Mouse (Mus musculus): ENCODE data around the gene Mtmr14. TPM values are rescaled to one million over a fixed set of nuclear protein-coding genes. Genes with fewer than 3 reads are reported as not detected.

Gene Mtmr14
- polyA plus RNA-seq, 1 experiment from 2014 or later: 20.8 TPM

DNA sequence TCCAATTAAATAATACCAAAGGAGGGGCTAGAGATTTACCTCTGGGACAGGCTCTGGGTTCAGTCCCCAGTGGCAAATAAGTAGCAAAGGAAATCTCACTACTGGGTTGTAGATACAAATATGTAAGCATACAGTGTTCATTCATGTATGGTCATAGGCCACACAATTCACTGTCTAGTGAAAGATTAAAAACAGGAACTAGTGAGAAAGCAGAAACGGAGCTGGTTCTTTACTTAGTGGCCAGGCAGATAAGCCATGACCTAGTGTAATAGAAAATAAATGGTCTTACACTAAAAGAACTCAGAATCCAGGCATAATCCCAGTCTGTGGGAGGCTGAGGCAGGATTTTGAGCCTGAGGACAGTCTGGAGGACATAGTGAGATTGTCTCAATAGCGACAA is 7.9 kb downstream of the Mtmr14 start:
- Histone ChIP-seq H3K27me3 (no peaks in the 10 kb centered on the region), H3K36me3 (peaks cover 23% of the 10 kb centered on the region), H3K9ac (no peak overlapping the region), H3K27ac (no peak overlapping the region), H3K4me3 (no peak overlapping the region), H3K4me1 (replicated peaks) (no peaks in the 10 kb centered on the region), H3K9me3 (replicated peaks) (no peaks in the 10 kb centered on the region), H3K4me2 (no peak overlapping the region)
- 85% methylated on average over 2 of the region's 2 CpGs for WGBS
- ATAC-seq (replicated peaks; ENCODE audit: insufficient number of reproducible peaks, insufficient read depth, low FRiP score, low read depth): no peak

DNA sequence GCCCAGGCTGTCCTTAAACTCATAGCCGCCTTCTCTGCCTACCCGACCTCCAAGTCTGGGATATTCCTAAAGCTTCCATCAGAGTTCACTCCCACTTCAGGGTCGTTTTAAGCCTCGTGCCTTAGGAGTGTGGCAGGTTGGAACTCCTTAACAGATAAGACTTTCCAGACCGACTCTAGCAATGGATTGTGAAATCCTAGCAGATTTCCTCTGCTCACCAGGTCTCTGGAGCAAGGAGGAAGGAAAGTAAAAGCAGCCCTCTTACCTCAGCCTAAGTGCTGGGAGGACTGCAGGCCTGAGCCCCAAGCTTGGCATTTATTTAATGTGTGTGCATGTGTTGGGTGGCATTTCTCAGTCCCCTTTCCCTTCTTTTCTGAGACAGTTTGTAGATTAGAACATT is 13.1 kb downstream of the Mtmr14 start:
- no peak overlapping the region for H3K27ac ChIP-seq
- H3K9ac ChIP-seq: no peak overlapping the region
- 0 out of 2 replicates have a peak, but pooled peaks cover 4% of the 10 kb centered on the region for H3K4me1 ChIP-seq (replicated peaks)
- H3K4me2 ChIP-seq: no peak overlapping the region
- WGBS: 70% methylated on average over 5 of the region's 5 CpGs
- ATAC-seq (replicated peaks; ENCODE audit: insufficient number of reproducible peaks, insufficient read depth, low FRiP score, low read depth): no peak
- H3K36me3 ChIP-seq: peaks cover 33% of the 10 kb centered on the region; the same call in 1 of the 2 replicates
- no peaks in the 10 kb centered on the region for H3K9me3 ChIP-seq (replicated peaks)
- H3K27me3 ChIP-seq: no peaks in the 10 kb centered on the region
- H3K4me3 ChIP-seq: no peak overlapping the region

DNA sequence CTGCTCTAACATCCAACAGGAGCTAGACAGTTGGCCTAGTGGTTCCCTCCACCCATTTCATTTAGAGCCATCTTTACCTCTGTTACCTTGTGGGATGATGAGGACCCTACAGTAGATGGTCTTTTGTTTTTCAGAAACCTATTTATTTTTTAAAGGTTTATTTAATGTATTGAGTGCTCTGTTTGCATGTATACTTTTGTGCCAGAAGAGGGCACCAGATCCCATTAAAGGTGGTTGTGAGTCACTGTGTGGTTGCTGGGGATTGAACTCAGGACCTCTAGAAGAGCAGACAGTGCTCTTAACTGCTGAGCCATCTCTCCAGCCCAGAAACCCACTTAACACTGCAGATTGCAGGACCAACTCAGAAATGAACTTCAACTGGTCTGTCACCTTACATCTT is 14.3 kb downstream of the Mtmr14 start:
- ATAC-seq (replicated peaks; ENCODE audit: insufficient number of reproducible peaks, insufficient read depth, low FRiP score, low read depth): no peak
- H3K4me3 ChIP-seq: no peak overlapping the region
- no peaks in the 10 kb centered on the region for H3K9me3 ChIP-seq (replicated peaks)
- H3K4me1 ChIP-seq (replicated peaks): 0 out of 2 replicates have a peak, but pooled peaks cover 5% of the 10 kb centered on the region
- no peak overlapping the region for H3K4me2 ChIP-seq
- H3K36me3 ChIP-seq: peaks cover 40% of the 10 kb centered on the region
- no peak overlapping the region for H3K9ac ChIP-seq
- H3K27ac ChIP-seq: no peak overlapping the region
- H3K27me3 ChIP-seq: no peaks in the 10 kb centered on the region

DNA sequence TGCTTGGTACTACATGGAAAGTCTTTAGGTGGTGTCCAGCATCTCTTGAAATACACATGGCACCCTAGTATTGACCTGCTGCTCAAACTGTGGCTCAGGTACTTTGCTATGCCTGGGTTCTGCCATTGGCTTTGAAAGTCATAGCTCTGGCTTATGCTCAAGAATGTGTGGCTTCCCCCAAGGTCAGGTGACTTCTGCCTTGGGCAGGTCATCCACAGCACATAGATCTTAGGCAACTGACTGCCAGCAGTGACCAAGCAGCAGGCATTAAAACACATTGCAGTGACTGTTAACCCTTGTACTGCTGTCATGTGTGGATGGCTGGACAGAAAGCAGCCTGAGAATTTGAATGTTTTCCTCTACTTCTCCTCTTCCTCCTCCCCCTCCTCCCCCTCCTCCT is 17.3 kb downstream of the Mtmr14 start:
- Histone ChIP-seq H3K9ac (no peak overlapping the region), H3K27me3 (no peaks in the 10 kb centered on the region), H3K4me3 (no peak overlapping the region), H3K9me3 (replicated peaks) (no peaks in the 10 kb centered on the region), H3K36me3 (peaks cover 59% of the 10 kb centered on the region), H3K4me1 (replicated peaks) (0 out of 2 replicates have a peak, but pooled peaks cover 5% of the 10 kb centered on the region), H3K27ac (no peak overlapping the region), H3K4me2 (no peak overlapping the region)
- no peak for ATAC-seq (replicated peaks; ENCODE audit: insufficient number of reproducible peaks, insufficient read depth, low FRiP score, low read depth)

DNA sequence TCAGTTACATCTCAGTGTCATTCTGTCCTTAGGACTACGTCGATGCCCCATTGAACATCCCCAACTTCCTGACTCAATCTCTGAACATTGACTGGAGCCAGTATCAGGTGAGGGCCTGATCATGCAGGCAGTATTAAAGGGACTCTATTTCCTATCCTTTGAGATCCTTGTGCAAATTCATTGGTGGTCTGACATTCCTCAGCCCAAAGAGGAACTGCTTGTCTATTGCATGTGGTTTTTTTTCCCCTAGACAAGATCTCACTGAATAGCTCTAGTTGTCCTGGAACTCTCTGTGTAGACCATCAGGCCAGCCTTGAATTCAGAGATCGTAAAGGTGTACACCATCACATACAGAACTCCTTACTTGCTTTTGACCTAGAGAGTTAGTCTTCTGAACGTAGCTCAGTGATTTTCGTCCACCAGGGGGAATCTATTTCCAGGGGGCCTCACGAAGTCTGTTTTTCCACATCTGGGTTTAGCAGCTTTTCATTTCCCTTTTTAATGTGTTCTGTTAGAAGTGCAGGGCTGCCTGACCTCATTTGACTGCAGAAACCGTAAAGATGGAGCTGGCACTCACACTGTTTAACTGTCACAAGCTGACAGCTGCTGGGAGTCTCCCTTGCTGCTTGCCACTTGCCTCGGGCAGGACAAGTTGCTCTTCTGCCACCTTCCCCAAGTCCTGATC is 23.7 kb downstream of the Mtmr14 start:
- 82% methylated on average over 8 of the region's 8 CpGs for WGBS
- Histone ChIP-seq H3K4me2 (no peak overlapping the region), H3K27me3 (no peaks in the 10 kb centered on the region), H3K4me3 (no peak overlapping the region), H3K27ac (no peak overlapping the region), H3K4me1 (replicated peaks) (no peaks in the 10 kb centered on the region), H3K9me3 (replicated peaks) (no peaks in the 10 kb centered on the region), H3K36me3 (peaks cover 67% of the 10 kb centered on the region), H3K9ac (no peak overlapping the region)
- ATAC-seq (replicated peaks; ENCODE audit: insufficient number of reproducible peaks, insufficient read depth, low FRiP score, low read depth): no peak

DNA sequence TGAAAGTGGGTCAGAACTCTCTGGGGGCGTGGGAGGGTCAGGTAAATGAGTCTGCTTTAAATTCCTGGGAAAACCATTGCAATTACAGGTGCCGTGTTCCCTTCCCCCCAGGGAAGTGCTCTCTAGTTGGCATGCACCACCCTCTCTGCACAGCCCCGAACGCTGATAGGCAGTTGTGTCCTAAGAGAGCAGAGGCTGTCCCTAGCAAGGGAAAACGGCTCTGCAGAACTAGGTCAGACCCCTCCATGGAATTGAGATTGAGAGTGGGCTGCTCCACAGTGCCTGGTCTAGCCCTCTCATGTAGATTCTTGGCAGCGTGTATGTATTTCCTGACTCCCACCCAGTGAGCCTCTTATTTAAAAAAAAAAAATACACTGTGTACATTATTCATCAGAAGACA is 25.9 kb downstream of the Mtmr14 start:
- Histone ChIP-seq H3K9me3 (replicated peaks) (no peaks in the 10 kb centered on the region), H3K27ac (no peak overlapping the region), H3K4me2 (no peak overlapping the region), H3K27me3 (no peaks in the 10 kb centered on the region), H3K36me3 (peaks cover 60% of the 10 kb centered on the region), H3K9ac (no peak overlapping the region), H3K4me3 (no peak overlapping the region), H3K4me1 (replicated peaks) (no peaks in the 10 kb centered on the region)
- no peak for ATAC-seq (replicated peaks; ENCODE audit: insufficient number of reproducible peaks, insufficient read depth, low FRiP score, low read depth)
- WGBS: 86% methylated on average over 6 of the region's 6 CpGs

DNA sequence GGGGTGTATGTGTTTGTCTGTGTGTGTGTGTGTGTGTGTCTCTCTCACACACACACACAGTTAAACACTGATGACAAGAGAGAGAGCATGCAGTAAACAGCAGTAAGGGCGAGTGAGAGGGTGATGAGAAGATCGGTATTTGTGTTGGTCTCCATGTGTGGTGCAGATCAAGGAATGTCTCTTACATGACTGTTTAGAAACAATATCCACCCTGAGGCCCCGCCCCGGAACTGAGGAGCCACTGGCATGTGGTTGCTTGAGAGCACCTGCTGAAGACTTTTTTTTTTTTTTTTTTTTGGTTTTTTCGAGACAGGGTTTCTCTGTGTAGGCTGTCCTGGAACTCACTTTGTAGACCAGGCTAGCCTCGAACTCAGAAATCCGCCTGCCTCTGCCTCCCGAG is 26.8 kb downstream of the Mtmr14 start:
- Histone ChIP-seq H3K36me3 (peaks cover 62% of the 10 kb centered on the region), H3K9ac (no peak overlapping the region), H3K27ac (no peak overlapping the region), H3K27me3 (no peaks in the 10 kb centered on the region), H3K4me3 (no peak overlapping the region), H3K9me3 (replicated peaks) (no peaks in the 10 kb centered on the region), H3K4me1 (replicated peaks) (no peaks in the 10 kb centered on the region), H3K4me2 (no peak overlapping the region)
- WGBS: 90% methylated on average over 8 of the region's 8 CpGs
- ATAC-seq (replicated peaks; ENCODE audit: insufficient number of reproducible peaks, insufficient read depth, low FRiP score, low read depth): no peak

DNA sequence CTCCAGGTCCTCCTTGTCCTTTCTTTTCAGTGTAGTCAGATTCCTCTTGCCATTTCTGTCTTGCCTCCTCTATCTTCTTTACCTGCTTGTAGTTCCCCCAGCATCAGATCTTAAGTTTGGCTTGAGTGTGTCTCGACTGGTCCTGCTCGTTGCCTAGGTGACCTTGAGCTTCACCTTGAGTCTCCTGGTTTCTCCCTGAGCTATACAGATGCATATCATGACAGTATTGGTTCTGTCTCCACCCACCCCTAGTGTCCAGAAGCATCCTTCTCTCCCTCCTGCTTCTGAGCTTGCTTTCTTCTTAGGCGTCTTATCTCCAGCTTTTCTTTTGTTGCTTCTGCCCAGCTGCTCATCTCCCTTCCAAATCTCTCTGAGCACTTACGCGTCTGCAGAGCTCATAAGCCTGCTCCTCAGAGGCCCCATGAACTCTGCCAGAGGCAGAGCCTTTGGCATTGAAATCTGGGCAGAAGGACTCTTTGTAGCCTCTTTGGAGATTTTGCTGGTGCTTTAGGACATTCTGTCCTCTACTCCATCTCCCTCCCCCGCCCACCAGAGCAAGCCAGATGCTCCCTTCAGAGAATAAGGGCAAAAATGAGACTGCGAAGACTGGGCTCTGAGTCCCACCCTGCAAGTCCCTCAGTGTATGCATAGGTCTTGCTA is 29.5 kb downstream of the Mtmr14 start:
- Histone ChIP-seq H3K4me3 (no peak overlapping the region), H3K4me2 (no peak overlapping the region), H3K9ac (no peak overlapping the region), H3K27me3 (no peaks in the 10 kb centered on the region), H3K36me3 (peaks cover 61% of the 10 kb centered on the region), H3K9me3 (replicated peaks) (no peaks in the 10 kb centered on the region), H3K4me1 (replicated peaks) (no peaks in the 10 kb centered on the region), H3K27ac (no peak overlapping the region)
- ATAC-seq (replicated peaks; ENCODE audit: insufficient number of reproducible peaks, insufficient read depth, low FRiP score, low read depth): no peak
- WGBS: 66% methylated on average over 7 of the region's 7 CpGs

DNA sequence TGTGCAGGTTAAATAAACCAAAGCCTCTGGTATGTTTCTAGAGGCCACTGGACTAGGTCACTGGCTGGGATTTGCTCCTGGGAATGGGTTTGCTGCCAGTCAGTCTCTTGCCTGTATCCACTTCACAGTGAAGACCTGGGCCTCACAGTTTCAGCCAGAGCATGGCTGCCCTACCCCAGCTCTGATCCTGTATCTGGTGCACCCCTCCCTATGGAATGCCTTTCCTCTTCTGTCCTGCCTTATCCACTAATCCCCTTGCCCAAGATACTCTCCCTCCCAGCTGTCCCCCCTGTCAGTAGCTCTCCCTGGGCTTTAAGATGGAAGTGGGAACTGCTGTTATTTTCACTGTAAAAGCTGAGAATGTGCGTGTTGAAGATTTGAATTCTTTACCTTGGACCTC is 30.3 kb downstream of the Mtmr14 start:
- H3K36me3 ChIP-seq: peaks cover 57% of the 10 kb centered on the region
- H3K9ac ChIP-seq: no peak overlapping the region
- 65% methylated on average over 1 of the region's 1 CpGs for WGBS

DNA sequence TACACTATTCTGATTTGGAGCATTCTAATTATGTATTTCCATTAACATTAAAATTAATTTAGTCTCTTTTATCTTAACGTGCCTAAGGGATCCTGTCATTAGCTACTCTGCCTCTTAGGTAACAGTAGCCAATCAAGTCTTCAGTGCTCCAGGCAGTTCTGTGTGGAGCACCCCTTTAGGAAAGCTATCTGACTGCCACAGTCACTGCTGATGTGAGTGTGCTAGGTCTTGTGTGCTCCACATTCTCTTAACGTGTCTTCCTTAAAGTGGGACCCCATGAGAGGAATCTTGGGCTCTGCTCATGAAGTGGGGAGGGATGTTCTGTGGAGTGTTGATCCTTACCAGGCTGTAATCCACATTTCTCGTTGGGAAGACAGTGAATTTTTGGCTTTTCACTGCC is 34.7 kb downstream of the Mtmr14 start:
- no peak for ATAC-seq (replicated peaks; ENCODE audit: insufficient number of reproducible peaks, insufficient read depth, low FRiP score, low read depth)
- Histone ChIP-seq H3K4me3 (no peak overlapping the region), H3K9me3 (replicated peaks) (no peaks in the 10 kb centered on the region), H3K27me3 (no peaks in the 10 kb centered on the region), H3K27ac (no peak overlapping the region), H3K4me1 (replicated peaks) (no peaks in the 10 kb centered on the region), H3K36me3 (peaks cover 50% of the 10 kb centered on the region; the same call in 1 of the 2 replicates), H3K9ac (no peak overlapping the region), H3K4me2 (no peak overlapping the region)
- WGBS: 82% methylated on average over 3 of the region's 3 CpGs

More for the DNA sequence above, 30.3 kb downstream of the Mtmr14 start:
- ATAC-seq (replicated peaks; ENCODE audit: insufficient number of reproducible peaks, insufficient read depth, low FRiP score, low read depth): no peak
- Histone ChIP-seq H3K4me2 (no peak overlapping the region), H3K27ac (no peak overlapping the region), H3K27me3 (no peaks in the 10 kb centered on the region), H3K4me1 (replicated peaks) (no peaks in the 10 kb centered on the region), H3K4me3 (no peak overlapping the region), H3K9me3 (replicated peaks) (no peaks in the 10 kb centered on the region)

DNA sequence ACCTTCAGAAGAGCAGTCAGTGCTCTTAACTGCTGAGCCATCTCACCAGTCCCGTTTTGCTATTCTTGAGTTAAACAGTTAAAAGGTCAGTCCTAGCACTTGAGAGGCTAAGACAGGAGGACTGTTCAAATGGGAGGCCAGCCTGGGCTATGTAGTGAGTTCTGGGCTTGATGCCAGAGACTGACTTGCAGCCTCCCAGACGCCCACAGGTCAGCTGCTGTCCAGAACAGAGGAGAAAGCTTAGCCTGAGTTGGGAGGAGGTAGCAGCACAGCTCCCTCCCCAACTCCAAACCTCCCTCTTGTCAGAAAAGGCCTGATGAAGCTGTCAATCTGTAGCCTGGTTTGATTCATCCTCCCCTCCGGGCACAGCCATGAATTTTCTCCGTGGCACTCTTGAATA is 39.2 kb downstream of the Mtmr14 start:
- Histone ChIP-seq H3K9ac (no peak overlapping the region), H3K27ac (no peak overlapping the region), H3K9me3 (replicated peaks) (no peaks in the 10 kb centered on the region), H3K4me2 (no peak overlapping the region), H3K4me3 (no peak overlapping the region), H3K27me3 (peaks cover 4% of the 10 kb centered on the region), H3K36me3 (peaks cover 18% of the 10 kb centered on the region; the same call in 1 of the 2 replicates), H3K4me1 (replicated peaks) (no peaks in the 10 kb centered on the region)
- no peak for ATAC-seq (replicated peaks; ENCODE audit: insufficient number of reproducible peaks, insufficient read depth, low FRiP score, low read depth)
- 53% methylated on average over 4 of the region's 4 CpGs for WGBS

DNA sequence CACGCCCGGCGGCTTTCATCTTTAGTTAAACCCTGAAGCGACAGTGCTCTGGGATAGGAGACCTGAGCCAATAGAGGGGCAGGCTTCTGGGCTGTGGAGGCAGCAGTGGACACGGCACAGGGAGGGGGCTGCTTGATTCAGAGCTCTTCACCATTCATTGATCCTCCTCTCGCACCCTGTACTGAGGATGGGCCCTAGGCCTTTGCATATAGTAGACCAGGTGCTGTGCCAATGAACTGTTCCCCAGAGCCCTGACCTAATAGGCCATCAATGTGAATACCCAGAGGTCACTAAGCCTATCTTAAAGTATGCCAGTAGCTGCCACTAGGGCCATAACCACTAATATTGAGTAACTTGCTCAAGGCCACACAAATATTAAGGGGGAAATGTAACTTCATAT is 44.0 kb downstream of the Mtmr14 start:
- no peak for ATAC-seq (replicated peaks; ENCODE audit: insufficient number of reproducible peaks, insufficient read depth, low FRiP score, low read depth)
- Histone ChIP-seq H3K36me3 (peaks cover 3% of the 10 kb centered on the region; the same call in 1 of the 2 replicates), H3K9ac (no peak overlapping the region), H3K27me3 (peaks cover 38% of the 10 kb centered on the region), H3K9me3 (replicated peaks) (no peaks in the 10 kb centered on the region), H3K4me2 (no peak overlapping the region), H3K27ac (no peak overlapping the region), H3K4me3 (no peak overlapping the region), H3K4me1 (replicated peaks) (peaks cover 6% of the 10 kb centered on the region)
- 52% methylated on average over 6 of the region's 6 CpGs for WGBS
